Mouse (Mus musculus): ENCODE measurements around the gene Nol4l. TPM values are rescaled to one million over a fixed set of nuclear protein-coding genes. Genes with fewer than 3 reads are reported as not detected.

Gene Nol4l
- polyA plus RNA-seq, 1 experiment from 2014 or later, result 19.4 TPM

DNA sequence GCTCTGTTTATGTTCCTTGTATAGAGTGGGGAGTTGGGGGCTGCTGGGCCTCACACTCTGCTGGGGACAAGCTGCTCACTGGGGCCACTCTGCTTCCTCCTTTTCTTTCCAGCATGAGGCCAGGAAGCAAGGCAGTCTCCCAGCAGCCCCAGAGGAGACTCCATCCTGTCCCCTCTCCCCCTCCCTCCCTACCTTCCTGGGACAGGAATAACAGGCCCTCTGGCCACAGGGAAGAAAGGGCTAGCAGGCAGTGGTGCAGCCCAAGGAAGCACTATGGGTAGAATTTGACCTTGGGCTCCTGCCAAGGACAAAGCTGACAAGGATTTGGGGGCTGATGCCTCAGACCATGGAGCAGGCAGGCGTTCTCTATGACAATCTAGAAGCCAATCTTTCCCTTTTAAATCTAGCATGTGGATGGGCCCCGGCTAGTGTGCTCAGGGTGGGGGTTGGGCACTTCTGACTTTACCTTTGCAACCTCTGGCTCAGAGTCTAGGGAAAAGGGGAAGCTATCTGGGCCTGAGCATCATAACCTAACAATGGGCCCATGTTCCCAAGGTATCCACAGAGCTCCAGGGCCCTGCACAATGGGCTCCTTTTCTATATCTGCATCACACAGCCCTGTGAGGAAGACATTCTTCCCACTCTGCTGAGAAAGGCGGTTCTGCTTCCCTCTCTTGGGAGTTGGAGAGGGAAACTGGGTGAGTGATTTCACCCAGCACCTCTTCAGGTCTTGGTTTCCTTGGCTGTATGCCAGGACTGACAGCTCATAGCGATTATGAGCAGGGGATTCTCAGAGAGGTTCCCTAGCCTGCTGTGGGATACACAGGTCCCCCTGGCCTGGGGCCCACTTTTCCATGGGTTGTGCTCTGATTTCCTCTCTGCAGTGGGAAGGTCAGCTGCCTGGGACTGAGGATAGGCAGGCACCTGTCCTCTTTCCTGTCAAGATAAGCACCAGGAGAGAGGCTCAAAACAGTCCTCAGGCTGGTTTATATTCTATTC is 54.4 kb downstream of the Nol4l start:
- Histone ChIP-seq H3K36me3 (no peaks in the 10 kb centered on the region), H3K9me3 (no peaks in the 10 kb centered on the region), H3K9ac (no peak overlapping the region), H3K27ac (peak overlapping the region; percentile 61), H3K27me3 (no peaks in the 10 kb centered on the region), H3K4me3 (no peak overlapping the region), H3K4me2 (replicated peaks) (no peak overlapping the region), H3K4me1 (peaks cover 33% of the 10 kb centered on the region)
- 28% methylated on average over 4 of the region's 4 CpGs for WGBS
- ATAC-seq (ENCODE audit: insufficient number of reproducible peaks, insufficient read depth, low FRiP score, low TSS enrichment), result no peak

DNA sequence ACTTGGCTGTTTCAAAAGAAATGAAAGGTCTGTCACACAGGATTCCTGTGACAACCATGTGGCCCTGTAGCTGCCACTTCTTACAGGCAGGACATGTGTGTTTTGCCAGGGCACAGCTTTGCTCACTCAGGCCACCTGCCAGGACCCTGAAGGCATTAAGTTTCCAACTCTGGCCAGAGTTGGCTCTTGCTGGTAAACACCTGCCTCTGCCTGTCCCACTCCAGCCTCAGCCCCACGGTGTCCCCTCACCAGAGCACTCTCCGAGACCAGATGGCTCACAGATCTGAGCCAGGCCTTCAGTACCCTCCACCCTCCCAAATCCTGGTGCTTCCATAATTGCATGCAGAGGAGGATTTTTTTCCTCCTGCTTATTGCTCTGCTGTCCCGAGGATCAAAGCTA is 58.8 kb downstream of the Nol4l start:
- Histone ChIP-seq H3K9me3 (no peaks in the 10 kb centered on the region), H3K27me3 (no peaks in the 10 kb centered on the region), H3K4me3 (no peak overlapping the region), H3K36me3 (no peaks in the 10 kb centered on the region), H3K9ac (no peak overlapping the region), H3K27ac (no peak overlapping the region), H3K4me2 (replicated peaks) (no peak overlapping the region), H3K4me1 (peaks cover 36% of the 10 kb centered on the region)
- 23% methylated on average over 3 of the region's 3 CpGs for WGBS
- ATAC-seq (ENCODE audit: insufficient number of reproducible peaks, insufficient read depth, low FRiP score, low TSS enrichment), result no peak

DNA sequence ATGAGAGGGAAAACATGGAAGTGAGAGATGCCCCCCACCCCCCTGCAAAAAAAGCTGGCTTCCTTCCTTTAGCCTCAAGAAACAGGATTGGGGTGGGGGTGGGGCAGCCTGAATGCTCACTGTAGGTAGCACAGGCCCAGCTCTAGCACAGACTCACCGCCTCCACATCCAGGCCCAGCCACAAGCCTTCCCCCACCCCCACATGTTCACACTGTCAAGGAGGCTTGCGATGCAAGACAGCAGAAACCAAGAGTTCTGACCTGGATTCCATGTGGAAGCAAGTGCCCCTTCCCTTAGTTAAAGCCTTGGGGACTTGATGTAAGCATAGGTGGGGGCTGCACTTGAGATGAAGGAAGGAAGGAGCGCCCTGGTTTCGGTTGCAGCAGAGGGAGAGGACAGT is 60.0 kb downstream of the Nol4l start:
- H3K9me3 ChIP-seq, result no peaks in the 10 kb centered on the region
- 41% methylated on average over 4 of the region's 4 CpGs for WGBS
- peak; percentile 49; the same call in 1 of the 2 replicates for ATAC-seq (ENCODE audit: insufficient number of reproducible peaks, insufficient read depth, low FRiP score, low TSS enrichment)
- peaks cover 24% of the 10 kb centered on the region for H3K4me1 ChIP-seq
- H3K9ac ChIP-seq, result no peak overlapping the region
- H3K27me3 ChIP-seq, result no peaks in the 10 kb centered on the region
- H3K27ac ChIP-seq, result peak overlapping the region; percentile 60
- no peak overlapping the region for H3K4me2 ChIP-seq (replicated peaks)
- no peak overlapping the region for H3K4me3 ChIP-seq
- H3K36me3 ChIP-seq, result no peaks in the 10 kb centered on the region

DNA sequence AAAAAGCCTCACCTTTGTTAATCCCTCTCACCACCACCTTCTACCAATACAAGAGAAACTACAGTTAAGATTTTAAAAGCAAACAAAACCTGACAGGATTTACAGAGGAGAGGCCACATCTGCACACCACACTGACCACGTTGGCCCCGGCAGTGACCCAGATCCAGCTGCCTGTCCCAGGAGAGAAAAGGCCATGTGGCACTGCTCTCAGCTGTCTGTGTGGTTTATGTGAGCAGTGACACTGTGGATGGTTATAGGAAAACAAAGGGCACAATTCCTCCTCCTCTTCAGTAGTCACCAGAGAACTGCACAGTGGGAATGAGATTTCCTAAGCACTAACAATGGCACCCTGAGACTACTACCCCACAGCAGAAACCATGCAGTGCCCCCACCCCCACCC is 60.5 kb downstream of the Nol4l start:
- 24% methylated on average over 2 of the region's 2 CpGs for WGBS
- Histone ChIP-seq H3K9me3 (no peaks in the 10 kb centered on the region), H3K27ac (peak overlapping the region; percentile 60), H3K4me3 (no peak overlapping the region), H3K27me3 (no peaks in the 10 kb centered on the region), H3K4me2 (replicated peaks) (no peak overlapping the region), H3K4me1 (peaks cover 21% of the 10 kb centered on the region), H3K36me3 (no peaks in the 10 kb centered on the region), H3K9ac (no peak overlapping the region)
- peak; percentile 50; the same call in 1 of the 2 replicates for ATAC-seq (ENCODE audit: insufficient number of reproducible peaks, insufficient read depth, low FRiP score, low TSS enrichment)

DNA sequence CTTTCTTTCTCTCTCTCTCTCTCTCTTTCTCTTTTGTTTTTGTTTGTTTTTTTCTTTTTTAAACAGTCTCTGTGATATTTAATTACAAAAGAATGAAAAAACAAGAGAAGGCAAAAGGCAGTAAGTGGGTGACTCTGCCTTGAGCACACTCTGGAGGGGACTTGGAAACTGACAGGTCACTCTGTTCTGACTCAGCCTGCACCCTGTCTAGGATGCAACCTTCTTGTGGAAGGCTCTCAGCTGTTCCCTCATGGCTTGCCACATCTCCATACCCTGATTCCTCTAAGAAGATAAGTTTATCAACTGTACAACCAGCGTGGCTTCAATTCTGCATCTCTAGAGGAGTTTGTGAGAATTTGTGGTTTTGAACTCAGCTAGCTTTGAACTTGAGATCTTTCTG is 62.4 kb downstream of the Nol4l start:
- Histone ChIP-seq H3K4me3 (no peak overlapping the region), H3K36me3 (no peaks in the 10 kb centered on the region), H3K9me3 (no peaks in the 10 kb centered on the region), H3K4me1 (peaks cover 21% of the 10 kb centered on the region), H3K27ac (no peak overlapping the region), H3K27me3 (no peaks in the 10 kb centered on the region), H3K4me2 (replicated peaks) (no peak overlapping the region), H3K9ac (no peak overlapping the region)
- 81% methylated on average over 1 of the region's 1 CpGs for WGBS
- ATAC-seq (ENCODE audit: insufficient number of reproducible peaks, insufficient read depth, low FRiP score, low TSS enrichment), result no peak

DNA sequence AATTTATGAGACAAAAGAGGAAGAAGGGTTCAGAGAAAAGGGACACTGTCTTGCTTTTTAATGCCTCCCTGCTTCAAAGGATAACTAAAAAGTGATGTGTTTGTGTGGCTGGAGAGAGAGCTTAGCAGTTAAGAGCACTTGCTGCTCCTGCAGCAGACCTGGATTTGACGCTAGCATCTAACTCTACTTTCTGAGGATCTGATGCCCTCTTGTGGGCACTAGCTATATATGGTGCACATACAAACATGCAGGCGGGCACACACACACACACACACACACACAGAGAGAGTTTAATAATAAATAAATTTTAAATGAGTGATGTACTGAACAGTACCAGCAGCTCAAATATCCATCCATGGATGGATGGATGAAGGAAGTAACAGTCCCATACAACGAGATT is 66.5 kb downstream of the Nol4l start:
- Histone ChIP-seq H3K27me3 (no peaks in the 10 kb centered on the region), H3K4me1 (peaks cover 9% of the 10 kb centered on the region), H3K9ac (no peak overlapping the region), H3K4me3 (no peak overlapping the region), H3K4me2 (replicated peaks) (no peak overlapping the region), H3K9me3 (no peaks in the 10 kb centered on the region), H3K27ac (no peak overlapping the region), H3K36me3 (no peaks in the 10 kb centered on the region)
- 79% methylated on average over 3 of the region's 3 CpGs for WGBS
- ATAC-seq (ENCODE audit: insufficient number of reproducible peaks, insufficient read depth, low FRiP score, low TSS enrichment), result no peak

DNA sequence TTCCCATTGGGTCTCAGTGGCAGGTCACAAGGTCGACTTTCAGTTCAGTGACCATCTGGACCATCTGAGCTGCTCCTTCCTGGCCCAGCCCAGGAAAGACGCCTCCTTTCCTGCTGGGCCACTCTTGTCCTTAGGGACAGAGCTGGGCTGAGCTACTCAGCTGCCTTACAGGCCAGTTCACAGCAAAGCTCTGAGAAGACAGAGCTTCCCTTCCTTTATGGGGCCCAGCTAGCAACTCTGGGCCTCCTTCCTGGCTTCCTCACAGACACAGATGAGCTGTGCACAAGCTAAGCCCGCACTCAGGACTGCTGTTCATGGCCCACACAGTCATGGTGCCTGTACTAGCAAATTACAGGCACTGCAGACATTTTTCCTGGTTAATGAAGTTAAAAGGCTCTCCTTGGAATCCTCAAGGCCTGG is 71.7 kb downstream of the Nol4l start:
- no peaks in the 10 kb centered on the region for H3K27me3 ChIP-seq
- H3K36me3 ChIP-seq, result no peaks in the 10 kb centered on the region
- no peak for ATAC-seq (ENCODE audit: insufficient number of reproducible peaks, insufficient read depth, low FRiP score, low TSS enrichment)
- peaks cover 28% of the 10 kb centered on the region for H3K4me1 ChIP-seq
- H3K9me3 ChIP-seq, result no peaks in the 10 kb centered on the region
- no peak overlapping the region for H3K9ac ChIP-seq
- H3K27ac ChIP-seq, result peak overlapping the region; percentile 61
- 24% methylated on average over 3 of the region's 3 CpGs for WGBS
- no peak overlapping the region for H3K4me3 ChIP-seq
- H3K4me2 ChIP-seq (replicated peaks), result no peak overlapping the region

DNA sequence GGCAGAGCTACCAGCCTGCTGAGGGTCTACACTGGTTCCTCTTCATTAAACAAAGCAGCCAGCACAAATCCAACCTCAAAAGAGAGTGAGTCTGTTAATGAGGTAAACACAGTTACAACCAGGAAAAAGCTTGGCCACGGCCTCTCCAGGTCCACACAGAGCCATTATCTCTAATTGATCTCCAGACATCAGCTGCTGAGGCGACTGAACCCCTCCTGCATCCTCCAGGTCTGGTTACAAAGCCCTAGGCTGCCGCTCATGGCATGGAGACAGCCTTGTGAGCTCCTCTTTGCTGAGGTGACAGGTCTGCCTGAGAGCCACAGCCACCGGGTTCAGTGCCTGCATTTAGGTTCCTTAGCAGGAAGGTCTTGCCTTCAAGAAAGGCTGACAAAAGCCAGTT is 72.3 kb downstream of the Nol4l start:
- H3K27me3 ChIP-seq, result no peaks in the 10 kb centered on the region
- no peaks in the 10 kb centered on the region for H3K9me3 ChIP-seq
- 14% methylated on average over 4 of the region's 4 CpGs for WGBS
- H3K4me2 ChIP-seq (replicated peaks), result no peak overlapping the region
- no peak overlapping the region for H3K4me3 ChIP-seq
- peak overlapping the region; percentile 61 for H3K27ac ChIP-seq
- peak; percentile 83; the same call in 1 of the 2 replicates for ATAC-seq (ENCODE audit: insufficient number of reproducible peaks, insufficient read depth, low FRiP score, low TSS enrichment)
- no peaks in the 10 kb centered on the region for H3K36me3 ChIP-seq
- no peak overlapping the region for H3K9ac ChIP-seq
- peaks cover 28% of the 10 kb centered on the region for H3K4me1 ChIP-seq

DNA sequence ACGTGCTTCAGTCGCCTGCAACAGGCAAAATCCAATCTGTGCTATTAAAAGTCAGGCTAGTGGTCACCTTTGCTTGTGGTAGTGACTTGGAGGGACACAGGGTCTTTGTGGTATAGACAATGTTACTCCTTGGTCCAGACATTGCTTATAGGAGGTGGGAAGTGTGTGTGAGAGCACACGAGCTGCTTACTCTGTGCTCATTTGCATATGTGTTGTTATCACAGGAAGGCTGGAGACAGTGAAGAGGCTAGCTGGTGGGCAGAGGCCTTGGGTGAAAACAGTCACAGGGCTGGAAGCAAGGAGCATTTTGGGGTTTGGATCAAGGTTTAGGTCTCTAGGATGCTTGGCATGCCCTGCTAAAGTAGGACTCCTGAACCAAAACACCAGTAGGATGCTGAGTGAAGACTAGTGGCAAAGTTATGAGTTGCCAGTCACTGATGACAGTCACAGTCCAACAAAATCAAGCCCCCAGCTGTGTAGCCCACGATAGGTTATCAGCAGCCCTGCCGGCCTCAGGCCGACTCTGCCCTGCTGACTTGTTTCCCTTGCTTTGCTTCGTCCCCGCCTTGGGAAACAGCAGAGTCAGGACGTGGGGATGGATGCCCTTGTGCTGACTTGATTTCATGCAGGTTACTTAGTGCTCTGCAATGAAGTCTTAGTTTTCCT is 74.8 kb downstream of the Nol4l start:
- no peak for ATAC-seq (ENCODE audit: insufficient number of reproducible peaks, insufficient read depth, low FRiP score, low TSS enrichment)

DNA sequence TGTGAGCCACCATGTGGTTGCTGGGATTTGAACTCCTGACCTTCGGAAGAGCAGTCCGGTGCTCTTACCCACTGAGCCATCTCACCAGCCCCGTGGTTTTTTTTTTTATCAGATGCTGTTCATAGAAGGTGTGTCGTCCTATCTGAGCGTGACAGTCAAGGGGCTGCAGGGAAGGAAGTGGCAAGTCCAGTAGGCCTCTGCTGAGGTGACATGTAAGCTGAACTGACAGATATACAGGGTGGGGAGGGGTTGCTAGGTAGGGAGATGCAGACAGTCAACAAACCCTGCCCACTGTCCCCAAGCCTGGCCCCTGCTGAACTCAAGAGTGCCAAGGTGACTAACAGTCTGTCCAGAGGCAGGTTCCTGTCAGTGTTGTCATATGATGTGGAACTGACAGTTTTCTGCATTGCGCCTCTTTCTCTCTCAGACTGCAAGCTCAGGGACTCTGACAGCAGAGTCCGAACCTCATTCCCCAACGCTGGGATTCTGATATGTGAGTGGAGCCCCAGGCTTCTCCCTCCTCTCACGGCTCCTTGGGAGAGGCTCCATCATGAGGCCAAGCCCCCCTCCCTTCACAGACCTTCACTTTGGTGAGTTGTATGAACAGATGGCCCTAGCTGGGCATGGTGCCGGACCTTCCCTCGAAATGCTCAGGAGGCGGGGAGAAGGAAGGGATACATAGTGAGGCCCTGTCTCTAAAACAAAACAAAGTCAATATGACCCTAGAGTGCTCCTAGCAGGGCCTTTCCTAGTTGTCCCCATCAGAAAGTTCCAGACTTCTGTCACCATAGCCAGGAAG is 75.6 kb downstream of the Nol4l start:
- Histone ChIP-seq H3K27ac (no peak overlapping the region), H3K4me3 (no peak overlapping the region), H3K4me2 (replicated peaks) (no peak overlapping the region), H3K9me3 (no peaks in the 10 kb centered on the region), H3K9ac (no peak overlapping the region), H3K27me3 (no peaks in the 10 kb centered on the region), H3K4me1 (peaks cover 24% of the 10 kb centered on the region), H3K36me3 (no peaks in the 10 kb centered on the region)
- no peak for ATAC-seq (ENCODE audit: insufficient number of reproducible peaks, insufficient read depth, low FRiP score, low TSS enrichment)
- 70% methylated on average over 12 of the region's 12 CpGs for WGBS

More for the DNA sequence above, 74.8 kb downstream of the Nol4l start:
- Histone ChIP-seq H3K4me1 (peaks cover 24% of the 10 kb centered on the region), H3K4me3 (no peak overlapping the region), H3K27me3 (no peaks in the 10 kb centered on the region), H3K9me3 (no peaks in the 10 kb centered on the region), H3K9ac (no peak overlapping the region), H3K27ac (no peak overlapping the region), H3K4me2 (replicated peaks) (no peak overlapping the region), H3K36me3 (no peaks in the 10 kb centered on the region)
- 60% methylated on average over 9 of the region's 9 CpGs for WGBS

DNA sequence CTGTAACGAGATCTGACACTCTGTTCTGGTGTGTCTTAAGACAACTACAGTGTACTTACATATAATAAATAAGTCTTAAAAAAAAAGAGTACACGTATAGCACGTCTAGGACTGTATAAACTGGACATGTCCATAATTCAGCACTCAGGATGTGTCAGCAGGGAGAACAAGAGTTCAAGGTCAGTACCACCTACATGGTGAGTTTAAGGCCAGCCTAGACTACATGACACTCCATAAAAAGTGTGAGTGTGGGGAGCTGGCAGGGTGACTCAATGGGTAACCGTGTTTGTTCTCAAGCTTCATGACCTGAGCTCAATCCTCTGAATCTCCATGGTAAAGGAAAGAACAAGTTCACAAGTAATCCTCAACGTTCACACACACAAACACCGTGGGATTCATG is 81.3 kb downstream of the Nol4l start:
- Histone ChIP-seq H3K4me1 (peaks cover 7% of the 10 kb centered on the region), H3K4me3 (no peak overlapping the region), H3K27me3 (no peaks in the 10 kb centered on the region), H3K4me2 (replicated peaks) (no peak overlapping the region), H3K9me3 (no peaks in the 10 kb centered on the region), H3K27ac (no peak overlapping the region), H3K9ac (no peak overlapping the region), H3K36me3 (no peaks in the 10 kb centered on the region)
- WGBS, result 88% methylated on average over 6 of the region's 6 CpGs
- no peak for ATAC-seq (ENCODE audit: insufficient number of reproducible peaks, insufficient read depth, low FRiP score, low TSS enrichment)

Data from embryonic facial prominence, embryonic 12.5 days (tissue).